Mouse (Mus musculus) cerebellum, postnatal 10 days (tissue): ENCODE results near the gene Cul3.

Source experiments
- DNase-seq, 2 experiments: peaks; one replicate each; pipeline ENCODE4 v3.0.0; 2021; ENCODE audit warnings: mixed read lengths in 2 of 2

Cul3 gene

DNA sequence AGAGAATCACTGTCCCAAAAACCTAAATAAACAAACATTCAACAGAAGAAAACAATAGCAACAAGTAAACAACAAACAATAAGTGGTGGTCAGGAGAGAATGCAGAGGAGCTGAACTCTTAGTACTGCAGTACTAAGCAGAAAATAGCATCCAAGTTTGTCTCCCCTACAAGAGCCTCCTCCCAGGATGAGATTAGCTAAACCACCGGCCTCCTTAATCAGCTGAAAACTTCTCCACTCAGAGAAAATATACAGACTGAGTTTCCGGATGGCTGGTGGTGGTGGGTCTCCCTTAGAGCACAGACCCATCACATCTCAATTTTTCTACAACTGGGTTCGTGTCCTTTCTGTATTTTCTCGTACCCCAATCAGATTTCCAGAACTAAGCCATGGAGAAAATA, 47.0 kb downstream of the Cul3 start:
- no peak for DNase-seq

DNA sequence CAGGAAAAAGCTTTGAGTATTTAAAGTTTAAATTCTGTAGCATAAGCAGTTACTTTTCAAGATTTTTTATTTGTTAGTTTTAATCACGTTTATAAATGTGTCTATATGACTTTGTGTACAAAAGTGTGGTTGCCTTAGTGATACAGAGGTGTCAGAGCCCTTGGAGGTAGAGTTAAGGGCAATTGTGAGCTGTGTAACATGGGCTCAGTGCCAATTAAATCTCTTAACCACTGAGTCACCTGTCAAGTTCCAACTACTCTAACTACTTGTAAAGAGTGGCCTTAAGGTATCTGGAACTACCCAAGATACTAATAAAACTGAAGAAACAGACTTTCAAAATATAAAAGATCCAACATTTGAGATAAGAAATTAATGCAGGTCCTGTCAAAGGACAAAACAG, 61.5 kb downstream of the Cul3 start:
- no peak for DNase-seq

DNA sequence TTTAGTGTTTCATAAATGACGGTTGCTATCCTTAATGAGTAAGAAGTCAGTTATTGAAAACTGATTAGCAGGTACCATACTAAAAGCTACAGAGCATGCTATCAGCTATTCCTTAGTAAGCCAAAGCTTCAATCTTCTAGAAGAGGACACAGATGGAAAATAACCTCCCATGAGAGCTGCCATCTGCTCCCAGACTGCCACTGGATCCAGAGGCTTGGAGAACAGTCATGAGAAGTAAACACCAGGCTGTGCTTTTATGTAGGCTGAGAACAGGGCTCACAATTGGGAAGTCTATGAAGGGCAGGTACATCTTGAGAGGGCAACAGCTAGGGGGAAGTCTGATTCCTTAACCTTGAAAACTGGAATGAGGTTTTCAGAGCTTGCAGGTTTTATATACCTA, 79.8 kb downstream of the Cul3 start:
- DNase-seq: peak; percentile 23 to 24

DNA sequence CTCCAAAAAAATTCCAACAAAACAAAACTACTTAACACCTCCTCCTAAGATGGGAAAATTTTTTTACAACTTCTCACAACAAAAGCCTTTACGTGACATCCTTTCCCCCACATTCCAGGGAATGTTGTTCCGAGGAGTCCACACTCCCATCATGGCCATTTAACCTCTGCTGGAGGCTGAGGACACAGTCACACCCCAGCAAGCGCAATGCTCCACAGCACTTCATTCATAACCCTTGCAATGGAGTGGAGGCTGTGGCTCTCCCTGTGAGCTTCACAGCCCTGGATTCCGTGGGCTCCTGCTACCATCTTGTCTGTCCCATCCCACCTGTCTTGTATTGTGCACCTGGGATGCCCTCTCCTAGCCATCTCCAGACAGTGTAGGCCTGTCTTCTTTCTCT, 81.6 kb downstream of the Cul3 start:
- DNase-seq: no peak

DNA sequence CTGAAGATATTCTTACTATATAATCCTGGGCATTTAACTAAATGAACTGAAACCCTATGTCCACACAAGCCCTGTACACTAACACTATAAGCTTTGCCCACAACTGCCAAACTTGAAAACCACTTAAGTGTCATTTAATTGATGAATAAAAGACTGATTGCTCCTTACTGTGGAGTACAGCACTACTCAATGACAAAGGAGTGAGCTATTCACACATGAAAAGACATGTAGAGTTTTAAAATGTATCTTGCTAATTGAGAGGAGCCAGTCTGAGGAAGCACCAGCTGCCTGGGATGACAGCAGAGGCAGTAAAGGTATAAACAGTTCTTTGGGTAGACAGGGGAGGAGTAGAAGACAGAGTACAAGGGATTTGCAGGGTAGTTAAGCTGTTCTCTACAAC, 87.0 kb downstream of the Cul3 start:
- DNase-seq: no peak

DNA sequence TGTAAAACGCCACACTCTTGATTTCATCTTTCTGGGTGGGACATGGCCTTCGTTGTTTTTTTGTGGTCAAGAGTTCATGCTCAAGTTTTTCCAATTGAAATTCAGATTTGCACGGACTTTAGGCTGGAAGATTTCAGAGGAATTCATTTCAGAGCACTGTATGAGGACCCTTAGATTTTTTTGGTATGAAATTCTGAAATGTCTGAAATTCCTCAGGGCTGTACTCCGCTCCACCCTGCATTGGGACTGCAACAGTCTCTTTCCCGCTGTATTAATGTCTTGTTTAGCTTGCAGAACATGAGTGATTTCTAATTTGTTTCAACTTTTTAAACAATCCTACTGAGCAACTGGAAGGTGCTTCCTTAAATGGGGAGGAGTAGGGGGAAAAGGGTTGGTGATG, 90.0 kb downstream of the Cul3 start:
- no peak for DNase-seq

DNA sequence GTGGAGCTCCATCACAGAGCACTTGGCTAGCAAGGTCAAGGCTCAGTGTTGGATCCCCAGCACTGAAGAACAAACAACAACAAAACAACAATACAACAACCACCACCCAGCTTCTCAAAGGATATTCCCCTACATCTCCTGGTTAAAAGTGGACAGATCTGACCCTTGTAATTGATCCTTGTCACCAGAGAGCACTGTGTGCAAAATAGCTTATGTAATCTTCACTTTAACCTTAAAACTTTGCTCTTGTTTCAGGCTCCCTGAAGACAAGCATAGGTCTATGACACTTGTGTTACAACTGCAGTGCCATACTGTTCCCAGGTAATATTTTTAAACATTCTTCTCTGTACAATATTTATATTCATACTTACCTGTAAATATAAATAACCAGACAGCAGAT, 93.1 kb downstream of the Cul3 start:
- DNase-seq: no peak

DNA sequence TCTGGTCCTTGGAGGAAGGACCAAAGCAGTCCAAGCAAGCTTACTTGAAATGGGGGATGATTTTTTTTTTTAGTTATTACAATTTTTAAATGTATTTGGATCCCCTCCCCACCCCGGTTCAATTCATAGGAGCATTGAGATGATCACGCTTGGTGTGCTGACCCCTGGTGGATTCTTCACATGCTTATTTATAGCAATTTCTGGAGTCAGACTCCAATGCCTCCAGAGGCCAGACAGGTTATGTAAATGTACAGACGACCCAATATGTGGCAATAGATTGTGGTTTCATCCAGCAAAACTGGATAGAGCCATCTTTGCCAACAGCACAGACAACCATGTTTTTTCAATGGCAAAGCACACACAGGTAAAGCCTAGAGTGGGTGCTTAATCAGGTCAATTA, 96.2 kb downstream of the Cul3 start:
- DNase-seq: no peak

DNA sequence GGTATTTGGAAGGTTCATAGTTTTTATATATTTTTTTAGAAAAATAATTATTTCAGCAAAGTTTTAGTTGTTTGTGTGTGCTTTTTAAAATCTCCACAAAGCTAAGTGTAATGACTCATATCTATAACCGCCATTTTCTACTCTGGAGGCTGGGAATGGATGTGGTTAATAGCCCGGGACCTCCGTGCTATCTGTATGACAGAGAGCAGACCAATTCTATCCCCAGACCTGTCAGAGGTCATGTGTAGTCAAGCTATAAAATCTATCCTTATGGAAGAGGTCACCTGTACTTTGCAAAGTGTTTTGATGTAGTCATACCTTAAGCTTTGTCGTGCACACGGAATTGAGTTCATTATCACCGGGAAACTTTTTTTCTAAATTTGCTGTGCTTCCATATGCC, 98.7 kb downstream of the Cul3 start:
- no peak for DNase-seq

DNA sequence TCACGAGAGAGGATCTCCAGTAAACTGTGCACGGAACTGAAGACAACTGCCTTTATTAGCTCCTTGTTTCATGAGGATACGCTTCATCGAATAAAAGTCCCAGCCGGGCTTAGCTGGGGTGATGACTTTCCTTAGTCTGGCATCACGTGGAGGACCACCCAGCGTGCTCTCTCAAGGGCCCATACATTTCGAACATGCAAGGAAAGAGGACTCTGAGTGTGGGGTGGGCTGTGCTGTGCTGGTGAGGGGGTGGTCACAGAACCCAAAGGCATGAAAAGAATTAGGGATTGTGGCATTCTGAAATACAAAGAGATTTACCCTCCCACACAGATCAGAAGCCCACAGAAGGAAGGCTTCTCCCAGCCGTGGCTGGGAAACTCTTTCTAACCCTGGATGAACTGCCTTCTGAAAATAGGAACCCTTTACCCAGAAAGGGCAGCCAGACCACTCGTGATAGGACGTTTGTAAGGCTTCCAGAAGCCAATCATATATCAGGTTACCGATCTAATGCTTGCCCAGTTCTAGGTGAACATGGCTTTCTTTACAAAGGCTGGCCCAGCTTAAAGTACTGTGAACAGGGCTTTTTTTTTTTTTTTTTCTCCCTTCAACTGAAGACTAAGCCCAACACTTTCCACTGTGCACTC, 100.1 kb downstream of the Cul3 start:
- no peak for DNase-seq

DNA sequence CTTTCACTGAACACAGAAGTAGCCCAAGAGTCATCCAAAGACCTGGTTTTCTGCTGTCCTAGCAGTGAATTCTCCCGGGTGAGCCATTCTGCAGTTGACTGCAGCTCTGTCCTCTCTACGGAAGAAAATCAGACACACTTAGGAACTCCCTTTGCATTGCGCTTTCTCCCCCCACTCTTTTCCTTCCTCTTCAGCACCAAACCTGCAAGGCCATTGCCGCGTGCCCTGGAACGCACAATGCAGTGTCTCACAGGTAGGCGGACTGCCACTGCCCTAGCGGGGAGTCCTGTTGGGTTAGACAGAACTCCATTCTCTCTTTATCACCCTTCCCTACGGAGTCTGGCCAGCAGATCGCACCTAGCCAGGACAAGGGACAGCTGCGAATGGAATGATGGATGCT, 100.8 kb downstream of the Cul3 start:
- no peak for DNase-seq

DNA sequence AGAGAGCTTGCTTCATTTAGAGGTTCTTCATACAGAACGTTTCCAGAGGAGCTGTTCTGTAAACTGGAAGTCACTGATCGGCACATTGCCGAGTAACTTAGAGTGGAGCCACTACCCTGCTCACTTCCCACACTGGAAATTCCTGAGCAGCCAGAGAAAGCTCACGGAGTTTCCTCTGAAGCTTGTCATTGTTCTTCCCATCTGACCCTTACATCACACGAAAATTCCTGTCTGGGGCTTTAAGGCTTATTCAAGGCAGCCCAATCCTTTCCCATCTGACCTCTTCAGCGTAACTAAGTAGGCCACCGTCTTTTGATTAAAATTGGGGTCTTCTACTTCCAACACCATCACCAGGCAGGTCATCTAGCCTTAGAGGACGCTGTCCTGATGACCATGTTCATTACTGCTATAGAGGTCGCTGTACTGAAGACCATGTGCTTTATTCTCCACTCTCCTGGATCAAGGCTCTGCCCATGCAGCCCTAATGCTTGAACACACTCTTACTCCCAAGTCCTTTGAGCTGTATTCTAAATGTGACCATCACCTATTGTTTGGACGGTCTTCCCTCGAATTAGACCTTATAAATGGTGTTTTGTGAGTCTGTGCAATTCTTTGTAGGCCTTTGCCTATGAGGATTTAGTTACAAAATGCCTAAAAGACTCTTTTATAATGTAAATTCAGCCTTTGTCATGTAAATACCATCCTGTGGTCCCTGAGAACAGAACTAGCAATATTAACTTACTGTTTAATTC, 103.2 kb downstream of the Cul3 start:
- no peak for DNase-seq

DNA sequence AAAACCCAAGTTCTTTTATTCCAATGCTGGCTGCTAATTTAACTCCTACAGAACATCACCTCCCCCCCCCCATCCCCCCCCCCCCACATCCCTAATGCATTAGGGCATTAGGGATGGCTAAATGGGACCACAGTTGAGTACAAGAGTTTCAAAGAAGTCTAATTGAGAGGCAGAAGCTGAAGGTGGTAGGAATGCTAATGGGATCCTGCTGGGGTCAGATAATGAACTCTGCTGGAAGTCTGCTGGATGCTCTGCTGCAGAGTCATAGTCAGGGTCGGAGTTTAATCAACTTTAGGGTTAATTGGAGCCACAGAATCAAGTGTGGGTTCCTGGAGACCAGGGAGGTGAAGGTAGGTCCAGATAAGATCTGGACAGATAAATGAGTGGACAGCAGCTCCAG, 104.2 kb downstream of the Cul3 start:
- no peak for DNase-seq

DNA sequence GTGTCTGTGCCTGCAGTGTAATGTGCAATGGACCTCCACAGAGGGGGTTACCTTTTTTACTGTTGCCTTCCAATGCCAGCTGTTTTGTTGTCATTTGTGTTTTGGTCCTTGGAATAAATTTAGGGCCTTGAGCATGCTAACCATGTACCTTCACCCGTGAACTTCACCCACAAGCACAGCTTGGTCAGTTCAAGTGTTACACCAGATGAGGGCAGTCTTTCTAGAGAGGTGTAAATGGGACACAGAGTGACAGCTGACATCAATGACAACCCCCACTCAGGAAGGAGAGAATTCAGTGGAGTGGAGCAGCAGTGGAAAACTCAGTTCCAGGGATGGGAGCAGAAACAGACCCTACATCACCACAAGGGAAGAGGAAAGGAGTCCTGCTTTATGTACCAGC, 109.7 kb downstream of the Cul3 start:
- DNase-seq: no peak

DNA sequence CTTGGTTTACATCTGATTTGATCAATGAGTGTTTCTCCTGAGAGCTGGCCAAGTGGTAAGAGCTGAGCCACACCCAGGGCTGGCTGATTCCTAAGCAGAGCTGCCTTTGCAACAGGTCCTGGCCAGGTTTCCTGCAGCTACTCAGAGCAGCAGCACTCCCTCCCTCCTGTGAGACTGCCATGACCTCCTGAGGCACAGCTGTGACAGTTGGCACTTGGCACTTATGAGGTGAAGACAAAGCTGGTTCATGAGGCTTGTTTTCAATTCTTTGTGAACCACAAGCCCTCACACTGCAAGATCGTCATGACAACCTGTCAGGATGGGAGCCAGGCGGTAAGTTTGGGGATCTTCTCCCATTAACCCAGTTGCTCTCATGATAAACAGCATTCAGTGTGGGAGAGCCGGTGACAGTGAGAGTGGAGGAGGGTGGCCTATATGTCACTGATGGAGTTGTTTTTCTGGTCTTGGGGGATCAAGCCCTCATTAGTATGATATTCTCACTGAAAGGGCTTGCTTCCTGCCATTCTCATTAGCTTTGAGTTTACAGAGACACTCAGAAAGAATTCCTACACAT, 115.4 kb downstream of the Cul3 start:
- peak; percentile 12 to 19 for DNase-seq

DNA sequence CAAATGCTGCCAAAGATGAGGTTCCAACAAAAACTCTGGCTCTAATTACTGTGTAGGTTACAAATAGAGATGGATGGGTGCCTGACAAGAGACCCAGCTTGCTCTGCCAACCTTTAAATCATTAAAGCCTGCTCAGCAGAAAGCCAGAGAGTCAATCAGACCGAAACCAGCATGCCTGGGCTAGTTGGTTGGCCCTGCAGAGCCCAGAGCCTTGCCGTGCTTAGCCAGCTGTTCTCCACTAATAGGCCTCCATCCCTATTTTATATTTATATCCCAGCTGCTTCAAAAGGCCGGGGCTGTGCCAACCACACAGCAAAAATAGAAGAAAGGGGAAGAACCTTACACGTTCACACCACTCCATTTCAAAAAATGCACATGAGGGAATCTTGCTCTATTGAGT, 119.1 kb downstream of the Cul3 start:
- peak in 1 of 2 experiments; percentile 17 for DNase-seq

DNA sequence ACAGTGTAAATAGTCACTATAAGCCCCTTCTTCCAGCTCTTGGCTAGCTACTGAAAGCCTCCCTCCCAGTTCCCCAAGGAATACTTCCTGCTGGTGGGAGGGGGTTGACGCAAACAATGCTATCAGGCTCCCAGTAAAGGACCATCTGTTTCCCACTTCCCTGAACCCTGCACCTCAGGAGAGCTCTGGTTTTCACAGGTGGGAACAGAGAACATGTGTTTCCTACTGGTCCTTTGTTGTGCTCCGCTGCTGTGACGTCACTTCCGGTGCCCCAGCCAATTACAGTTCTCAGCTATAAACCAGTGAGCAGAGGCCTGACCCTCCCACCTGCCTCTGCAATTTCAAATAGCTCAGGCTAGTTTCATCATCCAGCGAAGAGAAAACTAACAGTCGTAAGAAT, 122.0 kb downstream of the Cul3 start, which contains the start of gene Fam124b:
Gene Fam124b (minus strand): TSS at position 206 of the 400 bp plus-strand sequence.
- DNase-seq: no peak
